Mouse (Mus musculus): Measurements from ENCODE around the gene Enoph1.
A peak's percentile ranks its signal among the peaks of the same experiment; 100 is the strongest.

The Enoph1 gene

DNA sequence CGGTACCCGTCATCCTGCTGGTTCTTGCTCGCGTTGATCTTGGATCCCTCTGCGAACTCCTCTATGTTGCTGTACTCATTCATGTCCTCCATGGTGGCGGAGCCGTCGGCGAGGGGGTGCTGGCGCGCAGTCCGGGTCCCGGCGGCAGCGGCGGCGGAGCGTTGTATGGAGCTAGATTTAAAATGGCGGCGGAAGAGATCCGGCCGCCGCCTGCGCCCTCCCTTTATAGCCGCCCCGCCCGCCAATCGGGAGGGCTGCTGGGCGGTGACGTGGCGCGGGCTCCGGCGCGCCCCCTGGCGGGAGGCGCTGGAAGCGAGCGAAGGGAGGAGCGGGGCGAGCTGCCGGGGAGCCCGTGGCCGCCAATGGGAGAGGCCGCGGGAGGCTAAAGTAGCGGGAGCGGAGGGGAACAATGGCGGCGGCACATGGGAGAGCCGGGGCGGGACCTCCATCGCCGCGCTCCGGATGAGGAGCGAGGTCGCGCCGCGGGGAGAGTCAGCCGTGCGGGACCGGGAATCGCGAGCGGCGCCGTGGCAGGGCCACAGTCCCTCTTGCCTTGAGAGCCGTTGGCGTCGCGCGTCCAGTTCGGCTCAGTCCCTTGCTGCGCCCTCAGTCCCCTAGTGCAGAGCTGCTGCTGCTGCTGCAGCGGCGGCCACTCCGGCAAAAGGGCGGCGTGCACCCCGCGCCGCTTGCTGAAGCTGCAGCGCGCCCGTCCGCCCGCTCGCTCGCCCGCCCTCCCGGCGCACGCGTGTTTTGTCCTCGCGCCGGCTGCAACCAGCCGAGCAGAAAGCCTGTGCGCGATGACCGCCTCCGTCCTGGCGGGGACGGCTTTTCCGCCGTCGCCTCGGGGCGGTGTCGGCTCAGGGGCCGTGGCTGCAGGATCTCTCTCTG lies 827 bp upstream of the Enoph1 start:
- DNase-seq (ENCODE audit: extremely low read depth, insufficient read length, low spot score), result peak; percentile 92

DNA sequence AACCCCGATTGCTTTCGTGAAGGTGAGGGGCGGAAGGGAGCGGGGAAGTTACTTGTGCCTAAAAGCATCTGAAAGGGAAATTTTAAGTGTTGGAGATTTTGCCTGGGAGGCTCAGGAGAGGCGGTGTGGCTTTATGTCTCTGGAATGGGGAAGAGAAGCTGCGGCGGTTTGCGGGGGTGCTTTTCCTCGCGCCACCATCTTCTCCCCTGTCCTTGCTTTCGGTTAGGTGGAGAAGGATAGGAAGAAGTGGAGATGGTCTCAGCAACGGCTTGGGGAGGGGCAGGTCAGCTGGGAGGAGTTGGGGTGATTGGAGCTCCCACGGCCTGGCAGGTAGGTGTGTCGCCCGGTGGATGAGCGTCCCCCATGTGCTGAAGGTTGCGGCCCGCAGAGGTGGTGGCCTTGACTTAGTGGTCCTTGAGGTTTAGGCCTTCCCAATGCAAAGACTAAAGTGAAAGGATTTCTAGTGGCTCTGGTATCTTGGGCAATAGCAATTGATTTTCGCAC lies 548 bp downstream of the Enoph1 start:
- peak; percentile 65 for DNase-seq (ENCODE audit: extremely low read depth, insufficient read length, low spot score)

DNA sequence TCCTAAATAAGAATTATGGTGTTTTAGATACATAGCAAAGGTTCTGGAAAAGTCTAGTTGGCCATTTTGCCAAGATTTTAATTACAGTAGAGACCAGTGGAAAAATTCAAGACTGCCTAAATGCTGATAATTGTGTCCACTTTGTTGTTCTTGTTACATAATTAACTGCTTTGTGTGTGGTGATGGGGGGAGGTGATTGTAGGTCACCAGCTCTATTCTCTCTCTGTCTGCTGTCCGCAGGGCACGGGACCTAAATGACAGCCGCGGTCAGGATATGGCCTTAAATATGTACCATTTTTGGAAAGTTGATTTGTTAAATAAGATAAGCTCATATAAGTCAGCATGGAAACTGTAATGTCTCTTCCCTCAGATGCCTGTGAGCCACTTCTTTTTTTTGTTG lies 1.5 kb downstream of the Enoph1 start:
- DNase-seq (ENCODE audit: extremely low read depth, insufficient read length, low spot score), result no peak

DNA sequence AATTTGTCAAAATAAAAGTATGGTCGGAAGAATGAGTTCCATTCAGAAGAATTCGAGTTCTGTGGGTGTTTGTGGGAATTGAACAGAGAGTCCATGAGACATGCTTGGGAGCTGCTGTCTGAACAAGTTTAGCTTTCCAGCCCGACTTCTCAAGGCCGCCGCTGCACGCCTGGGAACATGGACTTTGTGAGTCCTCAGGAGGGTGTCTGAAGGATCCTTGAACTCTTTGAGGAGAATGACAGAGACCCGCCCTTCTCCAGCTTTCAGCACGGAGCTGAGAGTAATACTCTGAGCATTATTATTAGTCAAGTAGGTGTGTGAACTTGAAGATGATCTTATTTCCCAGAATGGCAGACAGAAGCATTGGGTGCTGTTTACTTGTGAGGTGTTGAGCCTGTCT lies 2.7 kb downstream of the Enoph1 start:
- DNase-seq (ENCODE audit: extremely low read depth, insufficient read length, low spot score), result no peak

DNA sequence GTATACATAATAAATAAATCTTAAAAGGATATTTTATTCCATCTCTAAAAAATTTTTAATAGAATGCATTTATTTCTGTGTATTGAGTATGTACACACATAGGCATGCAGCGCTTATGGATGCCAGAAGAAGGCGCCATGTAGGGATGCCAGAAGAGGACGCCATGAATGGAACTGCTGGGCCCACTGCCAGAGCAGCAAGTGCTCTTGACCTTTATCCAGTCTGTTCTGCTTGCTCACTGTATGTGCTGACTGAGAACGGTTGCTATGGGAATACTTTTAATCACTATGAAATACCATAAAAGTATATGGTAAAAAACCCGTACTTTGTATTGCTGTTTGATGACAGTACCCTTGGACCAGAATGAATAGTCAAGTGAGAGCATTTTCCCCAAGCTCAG lies 3.6 kb downstream of the Enoph1 start:
- DNase-seq (ENCODE audit: extremely low read depth, insufficient read length, low spot score), result no peak

DNA sequence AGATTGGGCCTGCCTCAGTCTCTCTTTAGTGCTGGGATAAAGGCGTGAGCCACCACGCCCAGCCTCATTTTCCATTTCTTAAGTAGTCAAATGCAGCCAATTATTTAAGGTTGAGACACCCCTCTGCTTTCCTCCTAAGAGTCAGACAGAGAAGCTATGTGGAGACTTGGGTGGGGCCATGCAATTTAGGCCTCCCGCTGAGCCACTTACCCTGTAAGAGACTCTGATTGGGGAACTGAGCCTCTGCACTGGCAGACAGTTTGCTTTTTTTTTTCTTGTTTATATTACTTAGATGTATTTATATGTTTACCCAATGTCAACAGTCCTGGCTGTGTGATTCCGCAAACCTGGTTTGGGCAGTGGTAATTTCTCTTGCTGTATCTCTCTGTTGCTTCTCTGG lies 4.2 kb downstream of the Enoph1 start:
- no peak for DNase-seq (ENCODE audit: extremely low read depth, insufficient read length, low spot score)

DNA sequence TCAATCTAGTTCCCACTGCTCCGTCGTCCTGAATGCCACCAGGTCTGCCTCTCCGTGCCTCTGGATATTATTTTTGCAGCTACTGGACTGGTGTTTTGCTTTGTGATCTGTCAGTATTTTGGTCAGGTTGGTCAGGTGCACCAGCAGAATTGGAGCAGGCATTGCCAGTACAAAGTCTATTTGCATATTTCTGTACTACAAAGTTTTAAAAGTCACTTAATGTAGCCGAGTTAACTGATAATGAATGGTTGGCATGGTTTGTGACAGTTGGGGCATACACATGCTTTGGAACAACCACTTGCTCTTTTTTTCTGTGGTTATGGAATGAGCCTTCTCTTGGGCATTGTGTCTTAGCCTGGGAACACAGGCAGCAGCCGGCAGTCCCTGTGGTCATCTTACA lies 4.8 kb downstream of the Enoph1 start:
- DNase-seq (ENCODE audit: extremely low read depth, insufficient read length, low spot score), result no peak

DNA sequence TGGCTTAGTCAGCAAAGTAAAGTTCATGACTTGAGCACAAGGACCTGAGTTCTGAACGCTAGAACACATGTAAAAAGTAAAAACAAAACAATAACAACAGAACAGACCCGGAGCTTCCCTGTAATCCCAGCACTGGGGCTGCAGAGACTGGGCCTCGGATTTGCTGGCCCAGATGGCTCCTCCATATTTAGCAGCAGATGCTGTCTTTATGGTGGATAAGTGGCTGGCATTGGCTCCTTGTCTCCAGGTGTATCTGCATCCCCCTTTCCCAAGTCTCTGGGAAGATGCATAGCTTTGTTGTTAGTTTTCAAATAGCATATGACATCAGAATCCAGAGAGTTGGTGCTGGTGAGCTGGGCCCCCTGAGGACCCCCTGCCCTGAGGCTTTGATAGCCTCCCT lies 6.3 kb downstream of the Enoph1 start:
- no peak for DNase-seq (ENCODE audit: extremely low read depth, insufficient read length, low spot score)

DNA sequence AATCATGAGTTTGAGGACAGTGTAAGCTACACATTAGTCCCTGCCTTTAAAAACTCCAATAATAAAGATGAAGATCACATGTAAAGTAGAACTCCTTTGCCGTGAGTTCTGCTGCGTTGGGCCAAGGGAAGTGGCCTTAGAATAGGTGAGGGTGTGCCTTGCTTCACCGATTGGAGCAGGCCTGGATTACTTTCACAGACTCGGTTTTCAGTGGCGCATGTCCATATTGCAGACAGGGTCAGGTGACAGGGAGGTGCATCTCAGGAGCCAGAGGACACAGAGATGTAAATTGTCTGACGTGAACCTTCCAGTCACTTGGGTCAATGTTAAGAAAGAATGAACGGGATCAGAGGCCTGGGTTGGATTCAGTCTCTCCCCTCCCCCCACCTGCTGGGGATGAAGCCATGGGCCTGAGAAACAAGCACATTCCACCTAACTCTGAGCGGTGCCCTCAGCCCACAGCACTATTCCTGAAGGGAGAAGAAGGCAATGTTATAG lies 7.4 kb downstream of the Enoph1 start:
- no peak for DNase-seq (ENCODE audit: extremely low read depth, insufficient read length, low spot score)

DNA sequence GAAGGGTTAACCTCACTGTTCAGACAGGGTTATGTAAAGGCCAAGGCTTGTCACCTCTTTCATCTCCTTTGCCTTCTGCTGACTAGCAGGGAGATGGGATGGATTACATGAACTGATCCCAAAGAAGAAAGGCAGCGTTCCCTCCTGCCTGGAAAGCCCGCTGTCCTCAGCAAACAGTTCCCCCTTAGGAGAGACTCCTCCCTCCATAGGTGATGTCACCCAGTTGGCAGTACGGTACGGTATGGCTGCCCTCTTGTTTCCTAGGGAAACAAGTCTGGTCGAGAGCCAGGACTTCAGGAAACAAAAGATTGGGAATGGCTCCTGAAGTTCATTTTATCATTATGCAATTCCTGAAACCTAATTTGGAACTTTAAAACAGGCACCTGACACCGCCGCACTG lies 8.1 kb downstream of the Enoph1 start:
- DNase-seq (ENCODE audit: extremely low read depth, insufficient read length, low spot score), result no peak

DNA sequence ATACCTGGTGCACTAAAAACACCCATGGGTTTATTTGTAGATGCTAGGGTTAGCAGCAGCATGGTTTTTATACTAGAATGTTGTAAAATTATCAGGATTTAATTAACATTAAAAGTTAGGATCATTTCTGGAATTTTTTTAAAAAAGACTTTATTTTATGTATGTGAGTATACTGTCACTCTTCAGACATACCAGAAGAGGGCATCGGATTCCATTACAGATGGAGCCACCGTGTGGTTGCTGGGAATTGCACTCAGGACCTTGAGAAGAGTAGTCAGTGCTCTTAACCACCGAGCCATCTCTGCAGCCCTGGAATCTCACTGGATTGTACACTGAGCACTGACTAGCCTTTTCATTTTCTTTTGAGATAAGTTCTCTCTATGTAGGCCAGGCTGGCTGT lies 10.1 kb downstream of the Enoph1 start:
- DNase-seq (ENCODE audit: extremely low read depth, insufficient read length, low spot score), result no peak

DNA sequence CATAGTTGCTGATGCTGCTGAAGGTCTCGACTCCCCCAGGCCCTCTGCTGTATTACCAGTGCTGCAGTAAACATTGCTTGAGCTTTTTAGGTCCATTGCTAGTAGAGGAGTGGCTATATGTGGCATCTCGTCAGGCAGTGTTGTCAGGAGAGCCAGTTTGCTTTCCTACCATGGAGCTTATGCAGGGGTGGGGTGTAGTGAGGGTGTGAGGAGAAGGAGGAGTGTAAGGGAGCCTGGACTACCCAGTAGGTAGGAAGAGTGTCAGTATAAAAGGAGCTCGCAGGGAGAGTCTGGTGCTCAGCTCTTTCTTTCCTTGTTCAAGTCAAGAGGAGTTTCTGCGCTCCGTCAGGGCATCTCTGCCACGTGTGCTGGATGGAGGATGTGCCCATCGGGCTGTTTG lies 12.9 kb downstream of the Enoph1 start:
- no peak for DNase-seq (ENCODE audit: extremely low read depth, insufficient read length, low spot score)

DNA sequence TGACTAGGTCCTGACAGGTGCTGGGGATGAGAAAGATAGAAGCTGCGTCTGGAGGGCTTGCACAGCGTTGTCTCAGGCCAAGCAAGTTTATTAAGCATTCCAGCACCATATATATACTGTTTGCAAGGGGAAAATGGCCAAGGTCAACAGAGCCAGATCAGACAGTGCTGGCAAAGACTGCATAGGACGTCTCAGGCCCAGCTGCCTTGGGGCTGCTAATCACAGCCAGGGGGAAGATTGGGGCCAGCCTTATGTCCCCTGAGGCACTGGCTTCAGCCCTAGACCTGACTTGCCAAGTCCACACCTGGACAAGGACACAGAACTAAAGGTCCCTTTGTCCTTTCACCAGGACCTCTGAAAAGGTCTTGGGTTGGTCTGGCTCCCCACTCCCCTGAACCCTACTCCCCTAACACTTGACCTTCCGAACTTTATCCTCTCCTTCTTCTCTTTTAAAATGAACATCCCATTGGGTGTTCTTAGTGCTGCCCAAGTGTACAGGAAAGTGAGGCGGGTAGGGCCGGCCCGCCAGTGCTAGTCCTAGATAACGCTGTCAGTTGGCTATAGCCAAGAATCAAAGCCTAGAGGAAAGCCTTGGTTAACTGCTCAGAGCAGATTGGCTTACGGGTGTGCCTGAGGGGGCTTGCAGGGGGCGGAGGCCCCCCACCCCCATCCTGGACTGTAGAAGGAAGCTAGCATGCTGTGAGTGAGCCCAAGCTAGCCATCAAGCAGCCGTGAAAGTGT lies 15.2 kb downstream of the Enoph1 start:
- no peak for DNase-seq (ENCODE audit: extremely low read depth, insufficient read length, low spot score)

DNA sequence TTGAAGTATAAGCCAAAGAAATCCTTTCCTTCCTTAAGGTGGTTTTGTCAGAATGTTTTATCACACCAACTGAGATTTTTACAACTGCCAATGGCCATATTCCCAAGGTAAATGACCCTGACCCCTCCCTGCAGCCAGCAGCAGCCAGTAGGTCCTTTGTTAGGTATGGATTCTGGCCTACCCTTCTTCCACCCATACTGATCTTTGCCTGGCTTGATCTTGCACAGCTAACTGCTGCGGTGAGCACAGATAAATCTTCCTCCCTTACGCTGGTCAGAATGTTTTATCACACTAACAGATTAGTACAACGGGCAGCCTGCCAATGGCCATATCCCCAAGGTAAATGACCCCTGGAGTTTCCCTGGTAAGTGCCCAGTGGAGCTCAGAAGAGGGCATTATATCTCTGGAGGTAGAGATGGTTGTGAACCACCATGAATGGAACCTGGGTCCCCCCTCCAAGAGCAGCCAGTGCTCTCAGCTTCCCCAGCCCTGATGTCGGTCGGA lies 16.1 kb downstream of the Enoph1 start:
- DNase-seq (ENCODE audit: extremely low read depth, insufficient read length, low spot score), result no peak

DNA sequence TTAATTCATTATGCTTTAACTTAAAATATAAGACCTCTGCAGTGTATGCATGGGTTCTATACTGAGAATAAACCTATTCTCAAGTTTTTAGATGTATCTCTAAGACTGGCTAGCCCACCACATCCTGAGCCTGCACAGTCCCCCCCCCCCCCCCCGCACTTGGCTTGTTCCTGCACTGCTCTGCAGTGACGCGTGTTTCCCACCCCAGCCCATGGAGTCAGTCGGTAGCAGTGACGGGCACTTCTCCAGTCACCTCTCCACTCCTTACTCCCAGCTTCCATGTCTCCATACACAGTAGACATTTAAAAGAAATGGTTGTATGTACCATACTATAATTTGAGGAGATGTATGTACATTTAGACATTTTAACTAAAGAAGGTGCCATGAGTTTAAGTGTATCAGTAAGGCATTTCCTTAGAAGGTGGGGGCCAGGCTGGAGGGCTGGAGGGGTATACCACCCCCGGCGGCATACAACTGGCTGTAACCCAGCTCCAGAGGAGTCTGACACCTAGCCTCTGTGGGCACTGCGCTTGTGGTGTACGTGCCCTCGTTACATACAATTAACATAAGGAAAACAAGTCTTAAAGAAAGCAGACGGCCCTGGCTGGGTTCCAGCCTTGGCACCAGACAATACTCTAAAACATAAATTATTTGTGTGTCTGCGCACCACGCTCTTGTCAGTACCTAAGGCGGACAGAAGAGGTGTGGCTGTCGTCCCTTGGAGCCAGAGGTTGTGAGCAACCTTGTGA lies 17.9 kb downstream of the Enoph1 start:
- no peak for DNase-seq (ENCODE audit: extremely low read depth, insufficient read length, low spot score)

DNA sequence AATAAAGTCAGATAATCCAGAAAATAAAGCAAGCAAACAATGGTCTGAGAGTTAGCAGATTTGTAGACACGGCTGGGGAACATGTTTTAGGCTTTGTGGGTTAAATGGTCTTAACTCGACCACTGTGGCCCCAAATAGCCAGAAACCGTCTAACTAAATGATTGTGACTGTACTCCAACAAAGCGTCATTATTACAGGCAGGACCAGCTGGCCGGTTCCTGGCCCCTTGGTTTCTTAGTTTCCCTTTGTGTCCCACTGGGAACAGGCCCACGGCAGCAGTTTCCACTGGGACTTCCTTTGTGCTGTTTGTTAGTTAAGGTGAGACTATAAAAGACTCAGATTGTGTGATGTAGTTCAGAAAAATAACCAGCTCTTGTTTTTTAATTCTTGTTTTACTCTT lies 18.9 kb downstream of the Enoph1 start:
- DNase-seq (ENCODE audit: extremely low read depth, insufficient read length, low spot score), result no peak

DNA sequence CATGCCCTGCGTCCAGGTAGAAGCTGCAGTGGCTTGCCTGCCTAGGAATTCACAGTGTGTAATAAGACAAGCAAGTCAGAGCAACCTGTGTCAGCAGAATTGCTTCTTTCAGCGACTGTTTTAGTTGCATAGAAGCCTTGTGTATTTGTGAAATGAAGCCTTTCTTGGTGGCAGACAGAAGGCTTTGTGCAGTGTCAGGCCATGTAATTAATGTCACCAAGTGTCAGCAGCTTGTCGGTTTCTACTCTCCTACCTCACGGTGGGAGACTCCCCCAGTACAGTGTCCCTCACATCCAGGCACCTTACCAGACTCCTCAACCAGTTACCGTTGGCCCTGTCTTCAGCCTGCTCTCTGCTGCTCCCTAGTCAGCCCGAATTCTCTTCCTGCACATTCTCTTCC lies 19.5 kb downstream of the Enoph1 start:
- no peak for DNase-seq (ENCODE audit: extremely low read depth, insufficient read length, low spot score)

DNA sequence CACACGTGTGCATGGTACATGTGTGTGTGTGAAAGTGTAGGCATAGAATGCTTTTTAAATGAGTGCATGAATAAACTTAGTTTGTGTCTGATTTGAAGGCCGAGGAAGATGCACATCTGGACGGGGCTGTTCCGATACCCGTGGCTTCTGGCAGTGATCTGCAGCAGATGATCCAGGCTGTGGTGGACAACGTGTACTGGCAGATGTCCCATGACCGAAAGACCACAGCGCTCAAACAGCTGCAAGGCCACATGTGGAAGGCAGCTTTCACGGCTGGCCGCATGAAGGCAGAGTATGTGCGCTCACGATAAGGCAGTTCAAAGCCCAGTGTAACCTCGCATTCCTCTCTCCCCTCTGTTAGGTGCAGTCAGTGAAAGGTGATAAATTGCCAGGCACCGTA lies 21.1 kb downstream of the Enoph1 start:
- no peak for DNase-seq (ENCODE audit: extremely low read depth, insufficient read length, low spot score)

DNA sequence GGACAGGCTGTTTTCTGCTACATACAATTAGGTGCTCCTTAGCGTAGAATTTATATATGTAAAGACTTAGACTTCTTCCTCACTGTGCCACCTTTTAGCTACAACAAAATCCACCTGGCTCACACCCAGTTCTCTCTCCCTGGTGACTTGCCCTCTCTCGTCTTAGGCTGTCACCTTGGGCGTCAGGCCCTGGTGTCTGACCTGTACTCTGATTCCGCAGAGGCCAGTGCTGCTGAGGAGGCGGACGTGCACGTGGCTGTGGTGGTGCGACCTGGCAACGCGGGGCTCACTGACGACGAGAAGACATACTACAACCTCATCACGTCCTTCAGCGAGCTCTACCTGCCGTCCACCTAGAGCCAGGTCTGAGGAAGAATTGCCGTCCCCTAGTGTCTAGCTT lies 27.8 kb downstream of the Enoph1 start:
- DNase-seq (ENCODE audit: extremely low read depth, insufficient read length, low spot score), result no peak

DNA sequence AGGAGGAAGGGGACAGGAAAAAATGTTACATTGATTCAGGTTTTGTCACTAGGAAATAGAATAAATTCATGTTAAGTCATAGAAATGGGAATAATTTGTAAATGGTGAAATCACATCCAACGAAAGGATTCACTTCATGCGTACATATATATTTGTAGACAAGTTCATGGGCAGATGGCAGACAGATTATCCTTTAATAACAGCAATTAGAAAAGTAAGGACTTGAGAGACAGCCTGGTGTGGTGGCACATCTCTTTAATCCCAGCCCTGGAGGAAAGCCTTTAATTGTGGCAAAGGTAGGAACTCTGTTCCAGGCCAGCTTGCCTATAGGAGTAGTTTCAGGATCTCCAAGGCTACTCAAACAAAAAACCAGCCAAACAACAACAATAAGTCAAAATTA lies 29.7 kb downstream of the Enoph1 start:
- DNase-seq (ENCODE audit: extremely low read depth, insufficient read length, low spot score), result no peak

DNA sequence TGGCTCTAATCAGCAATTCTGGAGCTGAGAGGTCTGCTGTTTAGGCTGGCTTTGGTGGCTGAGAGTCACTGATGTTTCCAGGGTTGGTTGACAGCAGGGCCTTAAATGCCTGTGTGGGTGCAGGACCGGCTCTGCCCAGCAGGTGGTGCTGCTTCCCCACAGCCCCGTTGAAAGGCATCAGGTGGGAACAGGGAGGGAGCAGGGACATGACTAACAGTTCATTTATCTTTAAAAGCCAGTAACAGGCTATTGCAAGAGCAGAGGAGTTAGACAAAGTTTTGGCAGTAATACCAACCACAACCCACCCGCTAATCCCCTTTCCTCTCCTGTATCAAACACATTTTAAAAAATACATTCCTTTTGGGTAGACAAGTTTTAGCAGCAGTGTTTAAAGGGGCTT lies 30.5 kb downstream of the Enoph1 start:
- DNase-seq (ENCODE audit: extremely low read depth, insufficient read length, low spot score), result peak; percentile 73
